Mouse (Mus musculus) small intestine, adult 2 months (tissue): ENCODE data around the gene Pnma1. TPM values are rescaled to one million over a fixed set of nuclear protein-coding genes. Genes with fewer than 3 reads are reported as not detected.

Experiments used
- H3K27ac ChIP-seq: fragments of 200-500 bp; 2 replicates; pipeline ENCODE4 v1.5.1; 2012; ENCODE audit warnings: low read depth, low read length, control low read depth, inconsistent platforms; ENCODE audit not compliant: insufficient read depth
- H3K27me3 ChIP-seq: fragments of 200-500 bp; 2 replicates; pipeline ENCODE4 v1.6.1; 2012; ENCODE audit warnings: mild to moderate bottlenecking, moderate library complexity, low read length, inconsistent platforms; ENCODE audit not compliant: control insufficient read depth, insufficient read depth
- H3K36me3 ChIP-seq: fragments of 200-500 bp; 2 replicates; pipeline ENCODE4 v1.6.1; 2012; ENCODE audit warnings: mild to moderate bottlenecking, low read length, control low read depth, inconsistent platforms; ENCODE audit not compliant: control insufficient read depth, insufficient read depth
- H3K4me1 ChIP-seq: fragments of 200-500 bp; 2 replicates; pipeline ENCODE4 v1.6.1; 2012; ENCODE audit warnings: low read length, inconsistent platforms, mixed read lengths; ENCODE audit not compliant: control insufficient read depth, insufficient read depth, insufficient read length
- H3K4me3 ChIP-seq: fragments of 200-500 bp; 2 replicates; pipeline ENCODE4 v1.5.1; 2012; ENCODE audit warnings: low read depth, mild to moderate bottlenecking, control low read depth, inconsistent platforms, low read length, moderate library complexity
- CTCF ChIP-seq: fragments of 200-500 bp; IDR thresholded peaks from 2 replicates; pipeline ENCODE4 v1.5.1; 2012; ENCODE audit warnings: low read depth, mild to moderate bottlenecking, control low read depth, inconsistent platforms, low read length, moderate library complexity, mixed read lengths; ENCODE audit not compliant: insufficient replicate concordance, insufficient read length; ENCODE audit errors: extremely low read depth
- POLR2A ChIP-seq: fragments of 200-500 bp; IDR thresholded peaks from 2 replicates; pipeline ENCODE4 v1.6.1; 2012; ENCODE audit warnings: low read depth, mild to moderate bottlenecking, control low read depth, inconsistent platforms, low read length, moderate library complexity
- WGBS: fragments of 180-500 bp; shearing (Covaris S2); methylation state at CpG from one replicate; pipeline ENCODE4 v1.1.7; 2018; 5-methylcytosine and 5-hydroxymethylcytosine counted together
- polyA plus RNA-seq: library from polyadenylated mRNA; depleted of rRNA; stranded (reverse); fragments of >200 nt; gene quantifications from 2 replicates; pipeline ENCODE4 v1.2.3, GENCODE M21; 2012

Gene Pnma1
- polyA plus RNA-seq, 1 experiment = 0.33 TPM

DNA sequence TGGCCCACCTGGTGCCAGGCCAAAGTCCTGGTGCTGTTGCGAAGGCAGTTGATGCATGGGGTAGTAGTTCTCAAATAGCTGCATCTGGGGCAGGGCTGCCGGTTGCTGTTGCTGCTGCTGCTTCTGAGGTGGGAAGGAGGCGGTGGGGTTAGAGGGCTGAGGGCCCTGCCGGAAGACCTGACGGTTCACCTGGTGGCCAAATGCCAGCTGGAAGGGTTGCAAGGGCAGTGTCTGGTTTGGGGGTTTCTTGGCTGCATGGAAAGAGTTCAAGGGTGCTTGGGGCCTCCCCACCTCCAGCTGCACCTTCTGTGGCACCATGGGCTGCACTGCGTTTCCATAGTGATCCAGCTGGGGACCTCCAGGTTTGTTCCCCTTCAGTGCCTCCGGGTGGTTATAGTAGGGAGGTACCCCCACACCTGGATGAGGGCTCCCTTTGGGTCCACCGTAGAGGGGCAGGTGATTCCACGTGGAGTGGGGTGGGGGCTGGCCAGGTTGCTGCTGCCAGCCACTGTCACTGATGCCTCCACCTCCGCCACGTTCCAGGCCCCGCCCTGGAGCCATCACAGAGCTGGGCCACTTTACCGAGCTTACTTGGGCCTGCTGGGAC, 25.1 kb upstream of the Pnma1 start:
- H3K27ac ChIP-seq = peak overlapping the region; percentile 97
- H3K36me3 ChIP-seq = peaks cover 33% of the 10 kb centered on the region
- H3K4me3 ChIP-seq = peak overlapping the region; percentile 18; the same call in 1 of the 2 replicates
- 65% methylated on average over 13 of the region's 13 CpGs for WGBS
- TF ChIP-seq CTCF (no peak), POLR2A (no peak)
- H3K27me3 ChIP-seq = no peaks in the 10 kb centered on the region
- peaks cover 50% of the 10 kb centered on the region for H3K4me1 ChIP-seq

DNA sequence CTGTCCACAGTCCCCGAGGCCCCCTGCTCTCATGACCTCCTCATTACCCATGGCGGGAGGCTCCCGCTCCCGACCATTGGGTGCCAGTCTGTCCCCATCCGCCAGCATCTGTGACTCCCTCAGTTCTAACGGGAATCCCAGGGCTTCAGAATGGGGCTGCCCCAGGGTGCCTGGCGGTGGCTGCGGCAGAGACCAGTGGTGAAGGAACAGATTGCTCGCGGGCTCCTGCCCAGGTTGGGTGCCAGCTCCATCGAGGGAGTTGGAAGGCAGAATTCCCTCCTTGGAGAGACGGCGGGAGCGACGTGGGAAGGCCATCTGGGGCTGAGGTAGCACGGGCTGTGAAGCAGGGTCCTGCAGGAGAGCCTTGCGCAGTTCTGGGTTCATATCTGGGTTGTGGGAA, 24.6 kb upstream of the Pnma1 start:
- peaks cover 36% of the 10 kb centered on the region for H3K36me3 ChIP-seq
- 89% methylated on average over 17 of the region's 17 CpGs for WGBS

DNA sequence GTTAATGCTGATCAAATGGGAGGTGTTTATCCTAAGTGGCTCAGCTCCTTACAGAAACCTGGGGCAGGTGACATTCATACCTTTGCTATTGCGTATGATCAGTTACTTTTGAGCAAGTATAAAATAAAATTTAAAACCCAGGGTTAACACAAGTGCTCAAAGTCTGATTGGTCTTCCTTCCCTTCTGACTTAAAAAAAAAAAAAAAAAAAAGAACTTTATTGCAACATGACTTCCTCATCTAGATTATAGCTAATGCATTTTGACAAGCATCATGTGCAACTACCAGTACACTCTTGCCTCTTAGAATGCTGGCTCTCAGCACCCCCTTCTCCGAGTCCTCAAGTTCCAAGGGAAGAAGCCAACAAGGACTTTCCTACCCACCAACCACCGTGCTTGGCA, 23.9 kb upstream of the Pnma1 start:
- Histone ChIP-seq H3K4me1 (peaks cover 38% of the 10 kb centered on the region), H3K27me3 (no peaks in the 10 kb centered on the region), H3K27ac (no peak overlapping the region), H3K4me3 (no peak overlapping the region), H3K36me3 (peaks cover 41% of the 10 kb centered on the region)
- WGBS = 88% methylated on average over 3 of the region's 3 CpGs
- TF ChIP-seq POLR2A = no peak

More for the DNA sequence above, 24.6 kb upstream of the Pnma1 start:
- no peak for TF ChIP-seq POLR2A
- Histone ChIP-seq H3K4me1 (peaks cover 44% of the 10 kb centered on the region), H3K27ac (no peak overlapping the region), H3K27me3 (no peaks in the 10 kb centered on the region), H3K4me3 (no peak overlapping the region)

- H3K4me3 ChIP-seq = no peak overlapping the region
- H3K4me1 ChIP-seq = peaks cover 26% of the 10 kb centered on the region
- TF ChIP-seq CTCF (no peak), POLR2A (no peak)
- WGBS = 79% methylated on average over 10 of the region's 10 CpGs
- H3K27me3 ChIP-seq = no peaks in the 10 kb centered on the region
- peaks cover 43% of the 10 kb centered on the region for H3K36me3 ChIP-seq
- no peak overlapping the region for H3K27ac ChIP-seq
Observed at GRCm38 (mm10) chr12:84170610-84171009, 22.3 kb upstream of the Pnma1 start.

DNA sequence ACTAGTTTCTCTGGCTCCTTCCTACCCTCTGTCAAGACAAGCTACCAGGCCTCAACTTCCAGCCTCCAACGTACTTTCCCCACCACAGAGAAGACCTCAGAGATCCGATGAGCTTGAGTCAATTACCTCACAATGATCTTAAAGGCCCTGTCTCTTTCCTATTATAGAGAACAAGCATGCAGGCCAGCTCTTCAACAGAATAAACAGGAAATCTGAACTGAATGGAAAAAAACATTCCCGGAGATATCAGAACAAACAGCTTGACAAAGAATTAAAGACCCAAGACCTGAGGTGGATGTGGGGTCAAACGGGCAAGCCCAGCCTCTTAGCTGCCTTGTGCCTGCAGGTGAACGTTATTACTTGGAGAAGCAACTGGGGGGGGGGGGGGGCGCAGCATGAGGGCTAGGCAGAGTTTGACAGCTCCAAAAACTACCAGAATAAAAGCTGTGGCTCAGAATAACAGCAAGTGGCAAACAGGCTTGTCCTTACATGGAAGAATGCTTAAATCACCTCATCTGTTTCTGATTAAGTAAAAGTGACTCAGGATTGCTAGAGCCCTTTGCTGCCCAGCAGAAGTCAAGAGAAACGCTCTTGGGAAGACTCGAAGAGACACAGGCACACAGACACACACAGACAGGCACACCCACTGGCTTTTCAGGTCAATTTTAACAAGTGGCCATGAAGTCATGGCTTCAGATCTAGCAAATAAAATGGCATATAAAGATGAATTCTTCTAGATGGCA, 17.5 kb upstream of the Pnma1 start:
- Histone ChIP-seq H3K4me3 (no peak overlapping the region), H3K36me3 (peaks cover 35% of the 10 kb centered on the region), H3K27me3 (no peaks in the 10 kb centered on the region), H3K4me1 (peaks cover 5% of the 10 kb centered on the region), H3K27ac (peak overlapping the region; percentile 43)
- TF ChIP-seq POLR2A (no peak), CTCF (no peak)
- WGBS = 43% methylated on average over 8 of the region's 8 CpGs

DNA sequence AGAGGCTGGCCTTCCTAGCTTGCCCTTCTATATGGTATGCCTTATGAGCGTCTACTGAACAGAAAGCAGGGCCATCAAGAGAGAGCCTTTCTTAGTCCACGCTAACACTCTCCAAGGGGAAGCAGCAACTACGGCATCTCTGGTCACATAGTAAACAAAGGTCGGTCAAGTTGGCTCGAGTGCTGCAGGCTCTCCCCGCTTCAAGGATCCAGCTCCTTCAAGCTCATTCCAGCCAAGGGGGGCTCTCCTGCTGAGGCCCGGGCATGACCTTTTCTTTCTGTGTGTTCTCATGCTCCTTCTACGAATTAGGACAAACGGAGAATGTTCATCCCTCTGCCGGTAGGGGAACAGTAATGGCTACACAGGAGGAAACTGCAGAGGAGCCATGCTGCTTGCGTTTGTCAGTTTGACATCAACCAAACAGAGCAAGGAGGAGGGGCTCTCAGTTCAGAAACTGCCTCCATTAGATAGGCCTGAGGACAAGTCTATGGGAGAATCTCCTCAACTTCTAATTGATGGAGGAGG, 15.4 kb upstream of the Pnma1 start:
- Histone ChIP-seq H3K4me3 (no peak overlapping the region), H3K36me3 (peaks cover 53% of the 10 kb centered on the region), H3K4me1 (peaks cover 5% of the 10 kb centered on the region), H3K27me3 (no peaks in the 10 kb centered on the region), H3K27ac (no peak overlapping the region)
- no peak for TF ChIP-seq POLR2A
- no peak for TF ChIP-seq CTCF
- WGBS = 83% methylated on average over 11 of the region's 11 CpGs

DNA sequence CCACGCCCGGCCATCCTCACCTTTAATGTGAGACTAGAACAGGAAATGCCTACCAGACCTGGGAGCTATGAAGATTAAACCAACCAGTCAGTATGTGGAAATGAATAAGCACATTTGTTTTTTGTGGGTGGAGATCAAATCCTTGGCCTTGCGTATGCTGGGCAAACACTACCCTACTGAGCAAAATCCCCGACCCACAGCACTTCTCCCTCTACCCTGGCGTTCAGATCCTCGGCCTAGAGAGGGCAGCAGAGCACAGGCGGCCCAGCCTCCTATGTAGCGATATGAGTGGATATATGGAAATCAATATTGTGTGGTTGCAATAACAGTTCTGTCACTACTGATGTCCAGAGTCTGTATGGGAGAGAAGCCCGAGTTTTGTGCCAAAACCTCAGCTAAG, 14.8 kb upstream of the Pnma1 start:
- Histone ChIP-seq H3K36me3 (peaks cover 54% of the 10 kb centered on the region), H3K4me3 (no peak overlapping the region), H3K27me3 (no peaks in the 10 kb centered on the region), H3K4me1 (peaks cover 5% of the 10 kb centered on the region), H3K27ac (no peak overlapping the region)
- 59% methylated on average over 9 of the region's 9 CpGs for WGBS
- peak; percentile 73; the same call in 1 of the 2 replicates for TF ChIP-seq CTCF
- no peak for TF ChIP-seq POLR2A
